Mouse (Mus musculus): Measurements from ENCODE around the gene Adcy3. TPM values are rescaled to one million over a fixed set of nuclear protein-coding genes. Genes with fewer than 3 reads are reported as not detected.
"Not testable (repeated sequence)": the region's sequence is repeated elsewhere in the genome, so short reads cannot be mapped to it uniquely, and the experiment has no call there.

Gene Adcy3
- total RNA-seq, 2 experiments from 2014 or later: 2.3 to 3.6 TPM

- ATAC-seq (replicated peaks; ENCODE audit: poor library complexity, severe bottlenecking): peak; percentile 84
Measured at GRCm38 (mm10) chr12:4233572-4234508, 100.9 kb downstream of the Adcy3 start, which contains the start of the genes Ptrhd1 and Cenpo. Gene Ptrhd1 (plus strand): TSS chr12:4234027. Gene Cenpo (minus strand): TSS chr12:4234294.

DNA sequence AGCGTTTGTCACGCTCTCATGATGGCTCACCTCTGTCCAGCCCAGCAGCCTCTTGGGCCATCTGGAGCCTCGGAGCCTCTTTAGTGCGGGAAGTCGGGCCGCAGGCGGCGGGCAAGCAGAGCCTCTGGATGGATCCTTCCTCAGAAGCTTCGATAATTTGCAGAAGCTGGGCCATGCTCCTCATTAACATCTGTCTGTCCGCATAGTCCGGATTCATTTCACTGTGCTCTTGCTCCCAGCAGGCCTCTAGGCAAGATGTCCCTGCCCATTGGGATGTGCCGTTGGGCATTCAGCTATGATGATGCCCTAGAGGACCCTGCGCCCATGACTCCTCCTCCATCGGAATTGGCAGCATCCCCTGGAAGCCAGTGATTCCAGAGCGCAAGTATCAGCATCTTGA is 104.6 kb downstream of the Adcy3 start:
- no peak for ATAC-seq (replicated peaks; ENCODE audit: poor library complexity, severe bottlenecking)

DNA sequence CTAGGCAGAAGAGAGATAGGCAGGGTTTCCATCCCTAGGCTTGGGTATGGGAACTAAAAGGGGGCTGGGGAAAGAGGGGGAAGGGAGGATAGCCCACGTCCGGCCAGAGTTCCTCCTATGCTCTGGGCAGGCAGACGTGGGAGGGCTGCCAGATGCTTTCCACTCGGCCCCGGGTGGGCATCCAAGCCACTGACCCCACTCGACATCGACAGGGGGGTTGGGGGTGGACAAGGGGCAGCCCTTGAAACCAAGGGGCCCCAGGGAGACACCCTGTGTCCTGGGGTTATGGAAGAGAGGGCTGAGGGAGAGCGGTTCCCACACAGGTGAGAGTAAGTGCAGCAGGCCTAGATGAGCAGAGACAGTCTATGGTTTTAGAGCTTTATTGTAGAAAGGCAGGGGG is 107.4 kb downstream of the Adcy3 start:
- not testable (repeated sequence) for ATAC-seq (replicated peaks; ENCODE audit: poor library complexity, severe bottlenecking)

- no peak for ATAC-seq (replicated peaks; ENCODE audit: poor library complexity, severe bottlenecking)
Measured at GRCm38 (mm10) chr12:4243805-4244204, 110.9 kb downstream of the Adcy3 start.

- no peak for ATAC-seq (replicated peaks; ENCODE audit: poor library complexity, severe bottlenecking)
Measured at GRCm38 (mm10) chr12:4245742-4246141, 112.8 kb downstream of the Adcy3 start.

DNA sequence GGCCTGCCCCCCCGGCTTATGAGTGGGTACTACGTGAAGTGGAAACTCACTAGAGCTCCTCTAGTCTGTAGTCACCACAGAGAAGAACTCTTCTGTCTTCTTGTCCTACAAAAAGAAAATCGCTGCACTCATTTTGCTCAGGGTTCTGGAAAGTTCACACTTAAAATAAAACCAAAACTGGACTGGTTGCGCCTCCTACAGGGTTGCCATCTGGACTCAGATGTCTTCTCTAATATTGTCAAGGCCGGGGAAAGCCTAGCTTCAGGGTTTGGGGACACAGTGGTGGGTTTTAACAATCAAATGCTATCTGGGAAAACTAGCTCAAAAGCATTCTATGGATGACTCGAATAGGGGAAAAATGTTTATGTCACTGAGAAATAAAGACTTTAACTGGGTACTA is 116.9 kb downstream of the Adcy3 start:
- no peak for ATAC-seq (replicated peaks; ENCODE audit: poor library complexity, severe bottlenecking)

- no peak for ATAC-seq (replicated peaks; ENCODE audit: poor library complexity, severe bottlenecking)
Measured at GRCm38 (mm10) chr12:4252742-4253655, 120.1 kb downstream of the Adcy3 start.

Other genes with a start within 250 kb of the Adcy3 start
- not detected in 2 replicates for gene Pomc, start 178.2 kb upstream of the Adcy3 start, total RNA-seq (2014; fragmentation: Nextera tagmentation)
- gene Pomc, start 178.2 kb upstream of the Adcy3 start, total RNA-seq (2017): 1.4 and 3.3 TPM in 2 replicates
- gene Efr3b, start 94.2 kb upstream of the Adcy3 start, total RNA-seq (2014; fragmentation: Nextera tagmentation): 0.21 and 0.58 TPM in 2 replicates
- gene Efr3b, start 94.2 kb upstream of the Adcy3 start, total RNA-seq (2017): 0.13 and 0.21 TPM in 2 replicates
- 9.2 and 9.9 TPM in 2 replicates for gene Dnajc27, start 50.5 kb upstream of the Adcy3 start, total RNA-seq (2014; fragmentation: Nextera tagmentation)
- gene Dnajc27, start 50.5 kb upstream of the Adcy3 start, total RNA-seq (2017): 7.8 and 8.8 TPM in 2 replicates
- gene Ptrhd1, start 100.9 kb downstream of the Adcy3 start, total RNA-seq (2014; fragmentation: Nextera tagmentation): 7.1 and 7.3 TPM in 2 replicates
- gene Ptrhd1, start 100.9 kb downstream of the Adcy3 start, total RNA-seq (2017): 5.1 and 5.4 TPM in 2 replicates
- 19.7 and 25.9 TPM in 2 replicates for gene Cenpo, start 101.2 kb downstream of the Adcy3 start, total RNA-seq (2014; fragmentation: Nextera tagmentation)
- gene Cenpo, start 101.2 kb downstream of the Adcy3 start, total RNA-seq (2017): 41.1 and 51.9 TPM in 2 replicates

Data from granulocyte monocyte progenitor cell, adult 5-6 weeks (primary cell).